Mouse (Mus musculus) MEL (cell line): ENCODE data around the gene Gm11111.

Experiments used
- CTCF ChIP-seq, 3 experiments: IDR thresholded peaks in 2 of 3; conservative IDR thresholded peaks in 1 of 3; 2 replicates each; pipeline ENCODE4 v1.5.1; 2011 to 2012; ENCODE audit warnings: low read length in 3 of 3, low read depth in 2 of 3, mild to moderate bottlenecking in 2 of 3, improper control_type of control experiment in 1 of 3, inconsistent platforms in 1 of 3, mixed read lengths in 1 of 3, moderate library complexity in 1 of 3; ENCODE audit not compliant: control insufficient read depth in 1 of 3, insufficient read depth in 1 of 3, poor library complexity in 1 of 3, severe bottlenecking in 1 of 3
- E2F4 ChIP-seq: IDR thresholded peaks from 2 replicates; pipeline ENCODE4 v1.6.1; 2011; ENCODE audit warnings: low read depth, low read length, improper control_type of control experiment, borderline replicate concordance
- EP300 ChIP-seq, 2 experiments: IDR thresholded peaks; 2 replicates each; pipeline ENCODE4 v1.6.1; 2011; ENCODE audit warnings: improper control_type of control experiment in 2 of 2, low read length in 2 of 2, low read depth in 1 of 2, mild to moderate bottlenecking in 1 of 2
- GATA1 ChIP-seq: IDR thresholded peaks from 2 replicates; pipeline ENCODE4 v1.6.1; 2011; ENCODE audit warnings: low read depth, low read length, improper control_type of control experiment
- MAX ChIP-seq: IDR thresholded peaks from 2 replicates; pipeline ENCODE4 v1.6.1; 2011; ENCODE audit warnings: low read length, improper control_type of control experiment
- SIN3A ChIP-seq: IDR thresholded peaks from 2 replicates; pipeline ENCODE4 v1.6.1; 2012; ENCODE audit warnings: low read length, improper control_type of control experiment, inconsistent platforms
- ZKSCAN1 ChIP-seq: IDR thresholded peaks from 2 replicates; pipeline ENCODE4 v1.6.1; 2012; ENCODE audit warnings: low read depth, mild to moderate bottlenecking, inconsistent platforms, low read length, improper control_type of control experiment, moderate library complexity

- TF ChIP-seq EP300 (IDR thresholded peaks at IDR 0.05; ENCODE audit: low read depth in 1 of 2, low read length in 2 of 2) (no peak), E2F4 (no peak), MAX (no peak), ZKSCAN1 (no peak), GATA1 (no peak), SIN3A (no peak), CTCF (IDR thresholded peaks at IDR 0.05 in 2 of 3, conservative IDR thresholded peaks at IDR 0.05 in 1 of 3; ENCODE audit: control insufficient read depth in 1 of 3, insufficient read depth in 1 of 3, low read depth in 2 of 3, low read length in 3 of 3, poor library complexity in 1 of 3, severe bottlenecking in 1 of 3) (no peak)
Measured at GRCm38 (mm10) chr5:98585915-98586314, 33.4 kb downstream of the Gm11111 start.
